Mouse (Mus musculus) liver, embryonic 16.5 days (tissue): ENCODE data around the gene Thnsl2. TPM values are rescaled to one million over a fixed set of nuclear protein-coding genes. Genes with fewer than 3 reads are reported as not detected.

Experiments
- ATAC-seq: fragments of 200-750 bp; cut with Nextera tagmentation; 2 replicates; pipeline ENCODE4 v1.8.0; 2017; ENCODE audit warnings: low read depth, mild to moderate bottlenecking, moderate number of reproducible peaks, moderate library complexity
- H3K27ac ChIP-seq: fragments of 300-500 bp; sonication (generic); 2 replicates; pipeline ENCODE4 v1.5.1; 2014; ENCODE audit warnings: mild to moderate bottlenecking, low read length
- H3K27me3 ChIP-seq: fragments of 300-500 bp; sonication (generic); 2 replicates; pipeline ENCODE4 v1.6.1; 2014; ENCODE audit warnings: low read depth, low read length, mixed read lengths; ENCODE audit not compliant: control insufficient read depth, insufficient read depth
- H3K36me3 ChIP-seq: fragments of 300-500 bp; sonication (generic); 2 replicates; pipeline ENCODE4 v1.6.1; 2014; ENCODE audit warnings: mild to moderate bottlenecking; ENCODE audit not compliant: control insufficient read depth, insufficient read depth
- H3K4me1 ChIP-seq: fragments of 300-500 bp; sonication (generic); 2 replicates; pipeline ENCODE4 v1.6.1; 2014; ENCODE audit warnings: low read depth, low read length, mixed read lengths; ENCODE audit not compliant: control insufficient read depth
- H3K4me2 ChIP-seq: fragments of 300-500 bp; sonication (generic); 2 replicates; pipeline ENCODE4 v1.6.1; 2014; ENCODE audit warnings: low read depth, low read length, mixed read lengths
- H3K4me3 ChIP-seq: fragments of 300-500 bp; sonication (generic); 2 replicates; pipeline ENCODE4 v1.5.1; 2014; ENCODE audit warnings: low read depth, mild to moderate bottlenecking, low read length
- H3K9ac ChIP-seq: fragments of 300-500 bp; sonication (generic); 2 replicates; pipeline ENCODE4 v1.6.1; 2014; ENCODE audit warnings: low read depth, low read length
- H3K9me3 ChIP-seq: fragments of 300-500 bp; sonication (generic); replicated peaks from 2 replicates; pipeline ENCODE4 v1.6.1; 2016; ENCODE audit warnings: low read length; ENCODE audit not compliant: control insufficient read depth
- WGBS: fragments of 180-500 bp; shearing (Covaris S2); extraction: QIAGEN DNeasy Blood & Tissue Kit; methylation state at CpG from one replicate; pipeline ENCODE4 v1.1.7; 2014; ENCODE audit not compliant: insufficient replicate concordance; 5-methylcytosine and 5-hydroxymethylcytosine counted together
- polyA plus RNA-seq: library from polyadenylated mRNA; unstranded; fragments of >200 nt; fragmentation: Nextera tagmentation; extraction: Ambion mirVana; gene quantifications from 2 replicates; pipeline ENCODE4 v1.2.1, GENCODE M21; 2015

The Thnsl2 gene
- polyA plus RNA-seq, 1 experiment from 2014 or later: 20.3 TPM

DNA sequence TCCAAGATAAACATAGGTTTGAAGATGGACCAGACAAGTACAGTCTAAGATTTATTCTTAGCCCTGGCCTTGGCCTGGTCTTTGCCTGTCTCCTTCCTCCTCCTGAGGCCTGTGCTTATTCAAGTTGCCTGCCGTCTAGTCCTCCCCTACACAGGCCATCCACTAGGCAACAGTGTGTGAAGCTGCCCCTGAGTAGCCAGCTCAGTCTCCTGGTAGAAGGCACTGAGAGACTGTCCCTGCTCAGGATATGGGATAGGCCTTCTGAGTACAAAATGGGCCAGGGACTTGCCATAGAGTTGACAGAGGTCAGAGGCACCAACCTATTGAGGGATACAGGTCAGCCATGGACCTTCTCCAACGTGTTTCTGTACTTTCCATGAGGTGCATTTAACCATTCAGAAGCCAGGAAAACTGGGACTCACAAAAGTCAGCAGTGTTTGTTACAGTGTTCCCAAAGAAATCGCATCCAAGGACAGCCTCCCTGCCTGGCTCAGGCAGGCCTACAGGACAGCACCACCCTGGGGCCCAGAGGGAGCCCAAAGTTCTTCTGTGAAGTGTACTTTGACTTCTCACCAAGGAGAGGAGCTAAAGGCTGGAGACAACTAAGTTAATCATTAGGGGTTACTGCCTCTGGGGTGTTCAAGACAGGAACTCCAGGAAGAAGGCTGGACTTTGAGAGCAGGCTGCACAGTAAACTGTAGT lies 1.2 kb upstream of the Thnsl2 start:
- Histone ChIP-seq H3K9ac (no peak overlapping the region), H3K4me3 (no peak overlapping the region), H3K4me1 (peaks cover 9% of the 10 kb centered on the region), H3K9me3 (no peaks in the 10 kb centered on the region), H3K27ac (peak overlapping the region; percentile 65), H3K4me2 (no peak overlapping the region), H3K27me3 (no peaks in the 10 kb centered on the region), H3K36me3 (no peaks in the 10 kb centered on the region)
- peak; percentile 46 for ATAC-seq
- 39% methylated on average over 3 of the region's 3 CpGs for WGBS

DNA sequence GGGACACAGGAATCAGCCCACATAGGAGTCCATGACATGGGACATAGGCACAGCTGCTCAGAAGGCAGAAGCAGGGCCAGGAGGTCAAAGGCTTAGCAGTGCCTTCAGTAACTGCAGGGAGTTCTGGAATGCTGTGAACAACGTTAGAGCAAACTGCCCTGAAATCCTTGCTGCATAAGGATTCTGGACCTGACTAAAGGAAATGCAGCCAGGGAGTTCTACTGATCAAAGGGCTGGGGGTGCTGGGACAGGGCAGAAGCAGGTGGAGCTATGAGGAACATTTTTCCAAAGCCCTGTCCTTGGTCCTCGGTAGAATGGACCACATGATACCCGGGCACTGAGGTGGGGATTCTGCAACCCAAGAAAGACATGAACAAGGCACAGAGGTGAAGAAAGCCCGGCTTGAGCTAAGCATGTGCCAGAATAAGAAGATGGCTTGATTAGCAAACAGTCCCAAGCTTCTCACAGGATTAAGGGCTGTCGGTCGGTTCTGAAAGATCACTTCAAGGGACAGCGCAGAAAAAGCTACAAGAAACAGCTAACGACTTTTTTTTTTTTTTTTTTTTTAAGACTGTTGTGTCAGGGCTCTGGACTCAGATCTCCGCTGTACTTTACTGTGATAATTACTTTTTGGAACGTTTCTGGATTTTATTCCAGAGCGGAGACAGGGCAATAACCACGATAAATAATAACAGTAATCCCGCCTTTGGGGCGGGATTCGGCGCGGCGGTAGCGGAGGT lies 915 bp downstream of the Thnsl2 start:
- ATAC-seq: no peak
- Histone ChIP-seq H3K9me3 (no peaks in the 10 kb centered on the region), H3K4me2 (peak overlapping the region; percentile 70), H3K27me3 (no peaks in the 10 kb centered on the region), H3K27ac (peak overlapping the region; percentile 63; the same call in 1 of the 2 replicates), H3K4me1 (peaks cover 9% of the 10 kb centered on the region), H3K9ac (peak overlapping the region; percentile 62), H3K36me3 (no peaks in the 10 kb centered on the region), H3K4me3 (peak overlapping the region; percentile 58)
- 5% methylated on average over 19 of the region's 19 CpGs for WGBS

DNA sequence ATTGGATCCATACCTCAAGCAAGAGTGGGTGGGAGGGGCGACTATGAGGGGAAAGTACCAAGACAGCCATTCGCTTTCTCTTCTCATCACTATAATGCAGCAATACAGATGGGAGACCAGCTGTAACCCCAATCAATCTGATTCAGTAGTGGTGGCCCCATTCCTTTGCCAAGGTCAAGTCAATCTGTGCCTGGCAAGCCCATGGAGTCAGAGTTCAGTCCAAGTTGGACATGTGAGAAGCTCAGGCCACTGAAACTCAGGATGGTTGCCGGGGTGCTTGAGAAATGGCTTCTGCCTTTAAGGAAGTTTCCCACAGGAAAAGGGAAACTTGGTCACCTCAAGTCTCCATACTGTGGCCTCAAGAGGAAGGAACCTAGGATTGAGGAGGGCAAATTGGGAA lies 9.2 kb downstream of the Thnsl2 start:
- H3K4me3 ChIP-seq: no peak overlapping the region
- no peak overlapping the region for H3K9ac ChIP-seq
- H3K36me3 ChIP-seq: no peaks in the 10 kb centered on the region
- 61% methylated on average over 3 of the region's 3 CpGs for WGBS
- H3K4me1 ChIP-seq: no peaks in the 10 kb centered on the region
- H3K4me2 ChIP-seq: no peak overlapping the region
- no peak for ATAC-seq
- no peak overlapping the region for H3K27ac ChIP-seq
- H3K27me3 ChIP-seq: no peaks in the 10 kb centered on the region
- H3K9me3 ChIP-seq: no peaks in the 10 kb centered on the region

DNA sequence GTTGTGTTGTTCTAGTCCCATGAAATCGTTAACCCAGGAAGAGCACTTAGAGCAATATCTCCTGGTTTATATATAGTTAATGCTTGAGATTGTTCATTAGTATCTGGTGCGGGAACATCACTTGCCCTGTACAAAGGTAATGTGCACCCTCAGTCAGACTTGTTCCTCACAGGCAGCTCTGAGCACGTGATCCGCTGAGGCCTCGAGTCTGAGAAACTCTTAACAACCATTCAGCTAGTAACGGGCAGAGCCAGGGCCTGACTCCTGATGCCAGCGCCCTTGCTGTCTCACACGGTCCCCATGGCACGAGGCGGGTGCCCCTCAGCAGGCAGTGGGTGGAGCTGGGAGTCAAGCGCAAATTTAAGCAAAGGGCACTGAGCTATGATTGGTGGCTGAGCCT lies 10.7 kb downstream of the Thnsl2 start:
- no peak overlapping the region for H3K4me2 ChIP-seq
- no peaks in the 10 kb centered on the region for H3K27me3 ChIP-seq
- no peaks in the 10 kb centered on the region for H3K36me3 ChIP-seq
- no peaks in the 10 kb centered on the region for H3K9me3 ChIP-seq
- WGBS: 66% methylated on average over 11 of the region's 11 CpGs
- no peak overlapping the region for H3K4me3 ChIP-seq
- H3K4me1 ChIP-seq: no peaks in the 10 kb centered on the region
- no peak overlapping the region for H3K27ac ChIP-seq
- ATAC-seq: no peak
- no peak overlapping the region for H3K9ac ChIP-seq

DNA sequence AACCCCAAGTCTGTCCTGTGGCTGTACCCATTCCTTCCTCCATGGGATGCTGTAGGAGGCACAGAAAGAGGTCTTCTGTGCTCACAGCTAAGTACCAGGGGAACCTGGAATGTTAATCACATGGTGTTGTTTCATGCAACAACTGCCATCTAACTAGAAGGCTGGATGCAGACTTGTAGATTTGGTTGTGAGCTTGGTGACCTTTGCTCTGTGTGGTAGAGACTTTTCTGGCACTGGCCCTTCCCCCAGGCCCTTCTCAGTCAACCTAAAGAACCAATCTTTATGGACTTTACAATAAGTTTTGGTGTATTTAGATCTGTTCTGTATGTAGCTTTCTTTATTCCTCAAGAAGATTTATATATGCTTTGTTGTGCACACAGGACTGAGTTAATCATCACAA lies 13.2 kb downstream of the Thnsl2 start:
- Histone ChIP-seq H3K9ac (no peak overlapping the region), H3K36me3 (no peaks in the 10 kb centered on the region), H3K9me3 (no peaks in the 10 kb centered on the region), H3K4me3 (no peak overlapping the region), H3K27ac (no peak overlapping the region), H3K4me2 (no peak overlapping the region), H3K4me1 (no peaks in the 10 kb centered on the region), H3K27me3 (no peaks in the 10 kb centered on the region)
- ATAC-seq: no peak

DNA sequence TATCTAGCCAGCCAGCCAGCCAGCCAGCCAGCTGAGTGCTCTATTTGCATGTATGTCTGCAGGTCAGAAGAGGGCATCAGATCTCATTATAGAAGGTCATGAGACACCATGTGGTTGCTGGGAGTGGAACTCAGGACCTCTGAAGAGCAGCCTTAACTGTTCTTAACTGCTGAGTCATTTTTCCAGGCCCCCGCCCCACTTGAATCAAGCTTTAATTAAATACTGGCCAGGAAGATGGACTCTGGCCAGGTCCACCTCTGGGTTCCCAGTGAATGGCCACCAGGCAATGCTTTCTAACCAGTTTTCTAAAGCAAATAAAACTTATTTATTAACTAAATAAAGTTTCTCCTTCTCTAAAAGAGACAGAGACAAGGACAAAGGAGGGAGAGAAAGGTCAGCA lies 14.0 kb downstream of the Thnsl2 start:
- 40% methylated on average over 1 of the region's 1 CpGs for WGBS
- H3K9me3 ChIP-seq: no peaks in the 10 kb centered on the region
- ATAC-seq: peak; percentile 62
- H3K4me2 ChIP-seq: no peak overlapping the region
- H3K4me3 ChIP-seq: no peak overlapping the region
- H3K36me3 ChIP-seq: no peaks in the 10 kb centered on the region
- H3K9ac ChIP-seq: no peak overlapping the region
- H3K27ac ChIP-seq: no peak overlapping the region
- H3K27me3 ChIP-seq: no peaks in the 10 kb centered on the region
- H3K4me1 ChIP-seq: no peaks in the 10 kb centered on the region

DNA sequence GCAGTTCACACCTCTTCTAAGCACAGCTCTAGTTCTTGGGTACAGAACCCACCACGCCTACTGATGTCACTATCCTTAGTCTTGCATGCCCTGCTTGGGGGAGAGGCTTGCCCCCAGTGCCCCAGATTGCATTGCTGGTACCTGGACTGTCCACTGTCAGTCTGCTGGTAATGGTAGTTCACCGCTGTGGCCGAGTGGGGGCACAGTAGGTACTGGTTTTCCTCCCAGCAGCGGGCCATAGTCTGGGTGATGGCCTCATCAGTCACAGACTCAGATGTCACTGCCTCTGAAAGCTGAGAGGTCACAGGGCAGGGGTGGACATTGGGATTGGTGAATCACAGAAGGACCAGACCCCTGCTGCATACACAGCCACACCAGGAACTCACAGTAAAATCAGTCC lies 15.2 kb downstream of the Thnsl2 start:
- Histone ChIP-seq H3K4me3 (no peak overlapping the region), H3K36me3 (no peaks in the 10 kb centered on the region), H3K9me3 (no peaks in the 10 kb centered on the region), H3K4me2 (no peak overlapping the region), H3K27ac (no peak overlapping the region), H3K4me1 (no peaks in the 10 kb centered on the region), H3K9ac (no peak overlapping the region), H3K27me3 (no peaks in the 10 kb centered on the region)
- WGBS: 40% methylated on average over 4 of the region's 4 CpGs
- ATAC-seq: no peak

DNA sequence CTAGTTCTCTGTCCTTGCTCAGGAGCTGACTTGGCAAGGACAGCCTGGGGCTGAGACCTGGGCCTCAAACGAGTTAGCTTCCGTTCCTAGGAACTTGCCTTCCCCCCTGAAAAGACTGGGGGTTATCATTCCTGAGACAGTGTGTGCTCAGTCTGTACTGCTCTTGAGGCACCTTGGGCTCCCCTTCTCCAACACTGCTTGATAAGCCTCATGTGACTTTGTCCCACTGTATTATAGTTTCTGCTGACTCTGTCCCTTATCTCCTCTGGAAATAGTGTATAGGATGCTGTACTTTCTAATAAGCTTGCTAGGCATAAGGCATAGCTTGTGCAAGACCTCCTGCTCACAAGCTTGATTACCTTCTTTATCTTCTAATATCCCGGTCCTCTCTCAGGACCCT lies 17.9 kb downstream of the Thnsl2 start:
- Histone ChIP-seq H3K9me3 (no peaks in the 10 kb centered on the region), H3K9ac (no peak overlapping the region), H3K4me3 (no peak overlapping the region), H3K27ac (no peak overlapping the region), H3K4me1 (no peaks in the 10 kb centered on the region), H3K36me3 (no peaks in the 10 kb centered on the region), H3K4me2 (no peak overlapping the region), H3K27me3 (no peaks in the 10 kb centered on the region)
- 39% methylated on average over 3 of the region's 3 CpGs for WGBS
- no peak for ATAC-seq

DNA sequence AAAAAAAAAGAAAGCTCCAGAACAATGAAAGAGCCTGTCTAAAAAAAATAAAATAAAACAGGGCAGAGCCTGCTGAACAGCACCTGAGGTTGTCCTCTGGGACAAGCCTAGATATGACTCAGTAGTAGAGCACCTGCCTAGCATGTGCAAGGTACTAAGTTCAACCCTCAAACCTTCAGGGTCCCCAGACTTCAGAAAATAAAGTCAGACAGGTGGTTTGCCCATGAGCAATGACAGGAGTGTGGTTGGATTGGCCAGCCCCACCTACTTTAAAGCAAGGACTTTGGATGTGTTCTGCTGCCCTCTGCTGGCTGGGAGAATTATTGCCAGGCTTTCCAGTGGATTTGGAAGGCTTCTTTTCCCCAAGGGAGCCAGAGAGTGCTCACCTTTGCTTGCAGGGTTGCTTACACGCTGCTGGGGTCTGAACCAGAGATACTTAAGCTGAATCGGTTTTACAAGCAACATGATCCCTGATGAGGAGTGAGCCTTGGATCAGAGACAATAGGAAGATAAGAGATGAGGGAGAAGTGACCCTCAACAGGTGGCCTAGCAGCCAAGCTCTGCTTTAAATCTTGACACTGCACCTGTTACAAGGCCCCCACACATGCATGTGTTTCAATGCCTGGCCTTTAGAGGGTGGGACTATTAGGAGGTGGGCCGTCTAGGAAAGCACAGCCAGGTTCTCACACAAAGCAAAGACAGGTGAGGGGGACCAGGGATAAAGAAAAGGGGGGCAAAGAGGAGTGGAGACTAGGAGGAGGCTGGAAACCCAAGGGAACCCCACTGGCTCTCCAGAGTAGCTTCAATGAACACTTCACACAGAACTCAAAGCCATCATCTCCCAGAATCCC lies 19.0 kb downstream of the Thnsl2 start:
- Histone ChIP-seq H3K4me3 (no peak overlapping the region), H3K4me2 (no peak overlapping the region), H3K27ac (no peak overlapping the region), H3K36me3 (no peaks in the 10 kb centered on the region), H3K27me3 (no peaks in the 10 kb centered on the region), H3K4me1 (no peaks in the 10 kb centered on the region), H3K9ac (no peak overlapping the region), H3K9me3 (no peaks in the 10 kb centered on the region)
- 6% methylated on average over 3 of the region's 3 CpGs for WGBS
- no peak for ATAC-seq
